Mouse (Mus musculus): Measurements from ENCODE around the gene Hacd3. TPM values are rescaled to one million over a fixed set of nuclear protein-coding genes. Genes with fewer than 3 reads are reported as not detected.
"Not testable (repeated sequence)": the region's sequence is repeated elsewhere in the genome, so short reads cannot be mapped to it uniquely, and the experiment has no call there.

The Hacd3 gene
- 100 to 1,000 TPM; 158 to 170 TPM for total RNA-seq (2021)

- intact Hi-C loops (cut with DNase I) = no loop called here
- peak; percentile 87 to 95 for DNase-seq (ENCODE audit: extremely low spot score in 1 of 2, low spot score in 2 of 2)
Measured at GRCm38 (mm10) chr9:65020991-65021886, at the start of gene Hacd3. Hacd3 (minus strand) TSS chr9:65021693.

- DNase-seq (ENCODE audit: extremely low spot score in 1 of 2, low spot score in 2 of 2) = no peak
- intact Hi-C loops (cut with DNase I) = no loop called here
Measured at GRCm38 (mm10) chr9:65070587-65070986, 49.1 kb upstream of the Hacd3 start.

- DNase-seq (ENCODE audit: extremely low spot score in 1 of 2, low spot score in 2 of 2) = no peak
- intact Hi-C loops (cut with DNase I) = loop anchor here (10.0 kb wide), 1 partner anchor 261 kb away; no protein-coding TSS in a partner anchor
Measured at GRCm38 (mm10) chr9:65064251-65064650, 42.8 kb upstream of the Hacd3 start.

- no peak for DNase-seq (ENCODE audit: extremely low spot score in 1 of 2, low spot score in 2 of 2)
- intact Hi-C loops (cut with DNase I) = no loop called here
Measured at GRCm38 (mm10) chr9:65050981-65051380, 29.5 kb upstream of the Hacd3 start.

- intact Hi-C loops (cut with DNase I) = no loop called here
Measured at GRCm38 (mm10) chr9:65049422-65049821, 27.9 kb upstream of the Hacd3 start.

GRCm38 (mm10) chr9:65046993-65047392 lies 25.5 kb upstream of the Hacd3 start:
- intact Hi-C loops (cut with DNase I) = no loop called here
- no peak for DNase-seq (ENCODE audit: extremely low spot score in 1 of 2, low spot score in 2 of 2)

More at GRCm38 (mm10) chr9:65049422-65049821, 27.9 kb upstream of the Hacd3 start:
- no peak for DNase-seq (ENCODE audit: extremely low spot score in 1 of 2, low spot score in 2 of 2)

- DNase-seq (ENCODE audit: extremely low spot score in 1 of 2, low spot score in 2 of 2) = no peak
- intact Hi-C loops (cut with DNase I) = no loop called here
Measured at GRCm38 (mm10) chr9:65041430-65041829, 19.9 kb upstream of the Hacd3 start.

- intact Hi-C loops (cut with DNase I) = no loop called here
- no peak for DNase-seq (ENCODE audit: extremely low spot score in 1 of 2, low spot score in 2 of 2)
Measured at GRCm38 (mm10) chr9:65036861-65037260, 15.4 kb upstream of the Hacd3 start.

GRCm38 (mm10) chr9:65036456-65036855 lies 15.0 kb upstream of the Hacd3 start:
- intact Hi-C loops (cut with DNase I) = no loop called here
- peak; percentile 53 to 63 for DNase-seq (ENCODE audit: extremely low spot score in 1 of 2, low spot score in 2 of 2)

- peak; percentile 88 to 96 for DNase-seq (ENCODE audit: extremely low spot score in 1 of 2, low spot score in 2 of 2)
- intact Hi-C loops (cut with DNase I) = no loop called here
Measured at GRCm38 (mm10) chr9:65032269-65033108, 11.0 kb upstream of the Hacd3 start, which contains the start of gene Dpp8. Dpp8 (plus strand) TSS chr9:65032414.

- intact Hi-C loops (cut with DNase I) = no loop called here
- DNase-seq (ENCODE audit: extremely low spot score in 1 of 2, low spot score in 2 of 2) = no peak
Measured at GRCm38 (mm10) chr9:65031894-65032268, 10.4 kb upstream of the Hacd3 start.

- intact Hi-C loops (cut with DNase I) = not testable (repeated sequence)
Measured at GRCm38 (mm10) chr9:65031355-65031754, 9.9 kb upstream of the Hacd3 start.

GRCm38 (mm10) chr9:65028313-65028712 lies 6.8 kb upstream of the Hacd3 start:
- intact Hi-C loops (cut with DNase I) = no loop called here
- no peak for DNase-seq (ENCODE audit: extremely low spot score in 1 of 2, low spot score in 2 of 2)

More at GRCm38 (mm10) chr9:65031355-65031754, 9.9 kb upstream of the Hacd3 start:
- not testable (repeated sequence) for DNase-seq (ENCODE audit: extremely low spot score in 1 of 2, low spot score in 2 of 2)

- intact Hi-C loops (cut with DNase I) = no loop called here
- no peak for DNase-seq (ENCODE audit: extremely low spot score in 1 of 2, low spot score in 2 of 2)
Measured at GRCm38 (mm10) chr9:65027241-65027640, 5.7 kb upstream of the Hacd3 start.

GRCm38 (mm10) chr9:65023447-65023846 lies 2.0 kb upstream of the Hacd3 start:
- DNase-seq (ENCODE audit: extremely low spot score in 1 of 2, low spot score in 2 of 2) = no peak
- intact Hi-C loops (cut with DNase I) = no loop called here

GRCm38 (mm10) chr9:65022580-65023135 lies 1.2 kb upstream of the Hacd3 start:
- no peak for DNase-seq (ENCODE audit: extremely low spot score in 1 of 2, low spot score in 2 of 2)
- intact Hi-C loops (cut with DNase I) = no loop called here

GRCm38 (mm10) chr9:65021887-65022579 lies 540 bp upstream of the Hacd3 start:
- no peak for DNase-seq (ENCODE audit: extremely low spot score in 1 of 2, low spot score in 2 of 2)
- intact Hi-C loops (cut with DNase I) = no loop called here

GRCm38 (mm10) chr9:65020128-65020527 lies 1.4 kb downstream of the Hacd3 start:
- intact Hi-C loops (cut with DNase I) = no loop called here
- DNase-seq (ENCODE audit: extremely low spot score in 1 of 2, low spot score in 2 of 2) = no peak

- intact Hi-C loops (cut with DNase I) = no loop called here
- DNase-seq (ENCODE audit: extremely low spot score in 1 of 2, low spot score in 2 of 2) = no peak
Measured at GRCm38 (mm10) chr9:65019146-65019545, 2.3 kb downstream of the Hacd3 start.
